Mouse (Mus musculus) heart, adult 2 months (tissue): ENCODE data around the gene Camk2d.

Experiments
- CTCF ChIP-seq: fragments of 200-600 bp; IDR thresholded peaks from 2 replicates; pipeline ENCODE4 v1.8.1; 2022; ENCODE audit warnings: antibody characterized with exemption, mild to moderate bottlenecking, moderate library complexity
- EP300 ChIP-seq: fragments of 200-500 bp; IDR thresholded peaks from 2 replicates; pipeline ENCODE4 v1.6.1; 2011; ENCODE audit warnings: low read depth, low read length, control low read depth; ENCODE audit not compliant: insufficient read depth
- POLR2A ChIP-seq: fragments of 200-500 bp; IDR thresholded peaks from 2 replicates; pipeline ENCODE4 v1.6.1; 2011; ENCODE audit warnings: mild to moderate bottlenecking, low read depth, low read length, control low read depth; ENCODE audit not compliant: insufficient read depth

DNA sequence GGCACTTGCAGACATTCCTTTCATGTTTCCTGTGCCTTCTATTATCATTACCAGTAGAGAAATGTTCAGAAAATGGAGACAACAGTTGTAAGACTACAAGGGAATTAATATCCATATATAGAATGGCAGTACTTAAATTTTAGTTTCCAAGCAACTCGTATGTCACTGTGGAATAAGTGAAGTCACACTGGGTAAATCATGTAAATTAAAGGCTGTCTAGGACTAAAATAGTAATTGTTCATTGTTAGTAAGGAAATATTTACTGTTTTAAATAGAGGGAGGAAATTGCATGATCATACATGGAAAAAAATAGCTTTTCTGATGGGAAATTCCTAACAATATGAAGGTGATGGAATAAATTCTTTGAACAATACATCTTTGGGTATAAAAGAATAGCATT is 57.0 kb downstream of the Camk2d start:
- TF ChIP-seq CTCF = no peak
- TF ChIP-seq POLR2A = no peak
- no peak for TF ChIP-seq EP300
